Mouse (Mus musculus): Measurements from ENCODE around the gene Fxyd4. TPM values are rescaled to one million over a fixed set of nuclear protein-coding genes. Genes with fewer than 3 reads are reported as not detected.
A peak's percentile ranks its signal among the peaks of the same experiment; 100 is the strongest.

The Fxyd4 gene
- total and polyA plus RNA-seq, 2 experiments from 2014 or later = 0.47 TPM; not detected in 1

DNA sequence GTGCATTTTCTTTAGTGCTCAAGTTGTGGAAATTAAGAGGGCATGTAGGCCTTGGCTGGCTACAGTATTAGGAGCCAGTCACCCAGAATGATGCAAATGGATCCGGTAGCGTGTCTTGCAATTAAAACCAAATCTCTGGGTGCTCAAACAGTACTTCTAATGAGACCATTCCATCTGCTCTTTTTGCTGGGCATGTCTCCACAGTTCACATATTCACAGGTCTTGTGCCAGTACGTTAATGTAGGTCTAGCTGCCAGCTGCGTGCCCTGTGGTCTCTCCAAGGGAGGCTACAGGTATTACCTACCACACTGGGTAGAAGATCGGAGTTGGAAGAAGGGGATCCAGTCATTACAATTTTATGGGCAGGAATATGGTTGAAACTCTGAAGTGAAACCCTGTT is 19.4 kb downstream of the Fxyd4 start:
- H3K27ac ChIP-seq (ENCODE audit: low read depth, low read length) = no peak overlapping the region; the same call in 1 of the 2 replicates
- 10% methylated on average over 5 of the region's 5 CpGs for WGBS
- DNase-seq (no peak), ATAC-seq (no peak)
- no peaks in the 10 kb centered on the region for H3K9me3 ChIP-seq (ENCODE audit: low read length)
- H3K4me2 ChIP-seq (ENCODE audit: low read depth) = peak overlapping the region; percentile 94
- H3K27me3 ChIP-seq (ENCODE audit: insufficient read depth, low read length) = no peaks in the 10 kb centered on the region
- no peaks in the 10 kb centered on the region for H3K36me3 ChIP-seq (ENCODE audit: insufficient read depth)
- no peak for TF ChIP-seq CTCF (IDR thresholded peaks at IDR 0.05; ENCODE audit: low read depth)
- peaks cover 8% of the 10 kb centered on the region for H3K4me1 ChIP-seq (ENCODE audit: insufficient read depth)
- peak overlapping the region; percentile 43 for H3K4me3 ChIP-seq (ENCODE audit: low read depth, low read length)
- H3K9ac ChIP-seq = peak overlapping the region; percentile 55

DNA sequence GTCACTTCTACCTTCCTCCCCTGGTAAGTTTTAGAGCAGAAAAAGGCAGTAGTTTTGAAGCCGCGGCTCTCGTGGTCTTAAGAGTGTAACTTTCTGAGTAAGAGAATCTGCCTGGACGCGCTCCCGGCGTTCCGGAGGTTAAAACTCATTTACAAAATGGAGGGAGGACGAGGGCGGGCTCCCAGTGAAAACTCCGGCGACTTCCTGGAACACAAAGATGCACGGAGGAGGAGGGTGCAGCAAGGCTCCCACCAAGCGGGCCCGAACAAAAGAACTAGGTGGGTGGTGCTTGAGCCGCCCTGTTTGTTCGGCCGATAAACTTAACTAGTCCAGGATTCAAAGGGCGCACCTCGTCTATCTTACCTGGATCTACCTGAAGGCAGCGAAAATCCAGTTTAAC is 19.9 kb downstream of the Fxyd4 start:
- peak overlapping the region; percentile 43 for H3K4me3 ChIP-seq (ENCODE audit: low read depth, low read length)
- H3K4me2 ChIP-seq (ENCODE audit: low read depth) = peak overlapping the region; percentile 94
- WGBS = 1% methylated on average over 21 of the region's 21 CpGs
- TF ChIP-seq CTCF (IDR thresholded peaks at IDR 0.05; ENCODE audit: low read depth) = no peak
- H3K27ac ChIP-seq (ENCODE audit: low read depth, low read length) = peak overlapping the region; percentile 11
- H3K9ac ChIP-seq = peak overlapping the region; percentile 55
- H3K9me3 ChIP-seq (ENCODE audit: low read length) = no peaks in the 10 kb centered on the region
- ATAC-seq (peak; percentile 72), DNase-seq (peak; percentile 48)
- H3K36me3 ChIP-seq (ENCODE audit: insufficient read depth) = no peaks in the 10 kb centered on the region
- H3K4me1 ChIP-seq (ENCODE audit: insufficient read depth) = peaks cover 8% of the 10 kb centered on the region
- no peaks in the 10 kb centered on the region for H3K27me3 ChIP-seq (ENCODE audit: insufficient read depth, low read length)

DNA sequence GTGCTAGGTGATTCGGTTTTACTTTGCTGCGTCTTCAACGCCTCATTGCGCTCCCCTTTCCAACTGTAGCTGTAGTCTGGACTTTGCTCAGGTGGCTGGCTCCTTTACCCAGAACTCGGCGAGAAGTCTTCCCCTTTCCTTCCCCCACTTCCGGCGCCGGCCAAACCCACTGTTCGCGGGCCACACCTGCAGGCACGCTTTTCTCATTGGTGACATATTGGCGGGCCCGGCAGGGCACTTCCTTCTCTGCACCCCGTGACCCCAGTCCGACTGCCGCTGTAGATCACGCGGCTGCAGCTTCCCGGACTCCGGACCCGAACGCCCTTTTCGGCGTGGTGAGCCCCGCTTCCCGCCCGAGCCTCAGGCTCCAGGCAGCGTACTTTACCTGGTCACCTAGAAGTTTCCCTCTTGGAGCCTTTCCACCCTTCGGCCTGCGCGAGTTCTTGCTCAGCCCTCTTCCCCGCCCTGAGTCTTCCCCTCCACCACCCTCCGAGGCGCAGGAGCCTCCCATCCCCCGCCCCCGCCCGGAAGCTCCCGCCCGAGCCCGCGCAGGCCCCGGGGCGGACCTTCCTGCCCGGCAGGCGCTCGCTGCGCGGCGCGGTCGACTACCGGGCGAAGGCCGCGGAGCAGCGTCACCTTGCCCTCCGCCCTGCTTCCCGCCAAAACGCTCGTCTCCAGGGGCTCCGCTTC is 20.6 kb downstream of the Fxyd4 start:
- H3K4me2 ChIP-seq (ENCODE audit: low read depth) = peak overlapping the region; percentile 94
- peak overlapping the region; percentile 11 for H3K27ac ChIP-seq (ENCODE audit: low read depth, low read length)
- H3K4me1 ChIP-seq (ENCODE audit: insufficient read depth) = peaks cover 8% of the 10 kb centered on the region
- H3K4me3 ChIP-seq (ENCODE audit: low read depth, low read length) = peak overlapping the region; percentile 43
- no peaks in the 10 kb centered on the region for H3K27me3 ChIP-seq (ENCODE audit: insufficient read depth, low read length)
- H3K9me3 ChIP-seq (ENCODE audit: low read length) = no peaks in the 10 kb centered on the region
- DNase-seq = peak; percentile 52
- peak; percentile 89 for ATAC-seq
- no peak for TF ChIP-seq CTCF (IDR thresholded peaks at IDR 0.05; ENCODE audit: low read depth)
- under 1% methylated on average over 62 of the region's 62 CpGs for WGBS
- H3K36me3 ChIP-seq (ENCODE audit: insufficient read depth) = no peaks in the 10 kb centered on the region
- peak overlapping the region; percentile 55 for H3K9ac ChIP-seq

DNA sequence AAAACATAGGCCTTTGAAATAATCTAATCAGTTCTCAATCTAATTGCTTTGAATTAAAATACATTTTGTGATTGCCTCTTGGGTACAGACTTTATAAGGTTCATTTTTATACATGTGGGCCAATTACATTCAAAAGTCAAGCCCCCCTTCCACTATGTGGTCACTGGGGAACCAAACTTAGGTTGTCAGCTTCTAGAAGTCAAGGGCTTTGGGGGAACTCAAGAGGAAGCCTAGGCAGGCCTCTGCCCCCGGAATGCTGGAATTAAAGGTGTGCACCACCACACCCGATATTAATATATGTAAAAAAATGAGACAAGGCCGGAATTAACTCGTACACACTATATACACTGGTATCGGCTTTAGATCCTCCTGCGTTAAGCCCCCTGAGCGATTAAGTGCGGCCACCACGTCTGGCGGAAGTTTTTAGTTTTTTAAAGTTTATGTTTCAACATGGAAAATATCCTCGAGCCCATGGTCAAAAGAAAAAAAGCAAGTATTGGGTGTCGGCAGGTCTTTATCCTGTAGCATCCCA is 21.2 kb downstream of the Fxyd4 start:
- DNase-seq = no peak
- no peak for ATAC-seq
- H3K4me1 ChIP-seq (ENCODE audit: insufficient read depth) = peaks cover 8% of the 10 kb centered on the region
- H3K4me2 ChIP-seq (ENCODE audit: low read depth) = peak overlapping the region; percentile 94
- H3K27me3 ChIP-seq (ENCODE audit: insufficient read depth, low read length) = no peaks in the 10 kb centered on the region
- 2% methylated on average over 12 of the region's 12 CpGs for WGBS
- H3K4me3 ChIP-seq (ENCODE audit: low read depth, low read length) = peak overlapping the region; percentile 43
- H3K27ac ChIP-seq (ENCODE audit: low read depth, low read length) = peak overlapping the region; percentile 11; the same call in 1 of the 2 replicates
- no peak for TF ChIP-seq CTCF (IDR thresholded peaks at IDR 0.05; ENCODE audit: low read depth)
- H3K9me3 ChIP-seq (ENCODE audit: low read length) = no peaks in the 10 kb centered on the region
- H3K36me3 ChIP-seq (ENCODE audit: insufficient read depth) = no peaks in the 10 kb centered on the region
- peak overlapping the region; percentile 55; the same call in 1 of the 2 replicates for H3K9ac ChIP-seq

DNA sequence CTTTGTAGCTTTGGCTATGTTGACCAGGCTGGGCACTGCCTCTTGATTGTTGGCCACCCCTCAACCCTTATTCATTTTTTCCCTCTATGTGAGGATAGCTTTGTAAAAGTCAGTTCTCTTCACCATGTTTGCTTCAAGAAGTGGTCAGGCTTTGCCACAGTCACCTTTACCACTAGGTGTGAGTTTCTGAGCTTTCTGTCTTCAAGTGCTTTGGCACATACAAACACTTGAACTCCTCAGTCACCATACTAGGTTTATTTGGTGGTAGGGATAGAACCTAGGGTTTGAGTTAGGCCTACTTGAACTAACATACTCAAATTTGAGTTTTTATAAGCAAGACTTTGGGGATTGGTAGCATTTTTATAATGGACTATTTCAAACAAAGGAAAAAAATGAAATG is 23.0 kb downstream of the Fxyd4 start:
- TF ChIP-seq CTCF (IDR thresholded peaks at IDR 0.05; ENCODE audit: low read depth) = no peak
- H3K4me3 ChIP-seq (ENCODE audit: low read depth, low read length) = no peak overlapping the region
- no peak overlapping the region for H3K4me2 ChIP-seq (ENCODE audit: low read depth)
- no peaks in the 10 kb centered on the region for H3K9me3 ChIP-seq (ENCODE audit: low read length)
- H3K4me1 ChIP-seq (ENCODE audit: insufficient read depth) = peaks cover 8% of the 10 kb centered on the region
- H3K27me3 ChIP-seq (ENCODE audit: insufficient read depth, low read length) = no peaks in the 10 kb centered on the region
- H3K9ac ChIP-seq = no peak overlapping the region
- H3K27ac ChIP-seq (ENCODE audit: low read depth, low read length) = no peak overlapping the region
- H3K36me3 ChIP-seq (ENCODE audit: insufficient read depth) = no peaks in the 10 kb centered on the region
- ATAC-seq (no peak), DNase-seq (no peak)

DNA sequence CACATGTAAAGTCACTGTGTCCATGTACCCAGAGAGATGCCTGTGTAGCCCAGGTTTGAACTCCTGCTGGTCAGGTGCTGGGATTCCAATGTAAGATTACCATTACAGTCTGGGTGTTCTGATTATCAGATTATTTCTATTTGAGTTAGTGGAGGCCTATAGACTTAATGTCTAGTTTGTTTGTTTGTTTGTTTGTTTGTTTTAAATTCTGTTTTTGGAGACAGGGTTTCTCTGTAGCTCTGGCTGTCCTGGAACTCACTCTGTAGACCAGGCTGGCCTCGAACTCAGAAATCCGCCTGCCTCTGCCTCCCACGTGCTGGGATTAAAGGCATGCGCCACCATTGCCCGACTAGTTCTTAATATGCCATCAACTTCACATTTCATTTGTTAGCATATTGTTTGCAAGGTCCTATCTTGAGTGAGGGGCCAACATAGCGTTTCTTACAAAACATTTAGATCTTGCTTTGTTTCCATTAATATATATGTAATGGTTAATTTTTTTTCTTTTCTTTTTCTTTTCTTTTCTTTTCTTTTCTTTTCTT is 27.3 kb downstream of the Fxyd4 start:
- Histone ChIP-seq H3K36me3 (ENCODE audit: insufficient read depth) (no peaks in the 10 kb centered on the region), H3K27ac (ENCODE audit: low read depth, low read length) (no peak overlapping the region), H3K4me3 (ENCODE audit: low read depth, low read length) (no peak overlapping the region), H3K27me3 (ENCODE audit: insufficient read depth, low read length) (no peaks in the 10 kb centered on the region), H3K9ac (no peak overlapping the region), H3K4me2 (ENCODE audit: low read depth) (no peak overlapping the region), H3K4me1 (ENCODE audit: insufficient read depth) (peaks cover 13% of the 10 kb centered on the region; the same call in 1 of the 2 replicates), H3K9me3 (ENCODE audit: low read length) (no peaks in the 10 kb centered on the region)
- TF ChIP-seq CTCF (IDR thresholded peaks at IDR 0.05; ENCODE audit: low read depth) = no peak
- 87% methylated on average over 6 of the region's 6 CpGs for WGBS
- DNase-seq (no peak), ATAC-seq (no peak)

DNA sequence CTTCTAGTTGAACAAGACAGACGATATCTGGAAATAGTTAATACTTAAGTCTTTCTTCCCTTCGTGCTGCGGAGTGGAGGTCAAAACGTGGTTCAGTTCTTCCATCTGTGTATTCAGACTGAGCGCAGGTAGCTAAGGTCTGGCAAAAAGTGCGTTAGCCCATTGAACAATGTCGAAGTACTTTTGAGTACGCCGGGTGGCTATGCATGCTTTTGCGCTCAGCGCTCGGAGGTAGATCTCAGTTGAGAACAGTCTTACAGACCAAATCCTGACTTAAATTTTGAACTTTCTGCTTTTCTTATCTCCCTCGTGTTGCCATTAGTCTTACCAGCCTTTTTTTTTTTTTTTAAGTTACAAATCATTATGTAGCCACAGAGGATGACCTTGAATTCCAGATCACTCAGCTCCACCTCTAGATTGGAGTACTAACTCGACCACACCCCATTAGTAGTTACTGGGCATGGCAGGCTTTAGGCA is 29.0 kb downstream of the Fxyd4 start:
- Histone ChIP-seq H3K27me3 (ENCODE audit: insufficient read depth, low read length) (no peaks in the 10 kb centered on the region), H3K4me3 (ENCODE audit: low read depth, low read length) (peak overlapping the region; percentile 97), H3K9me3 (ENCODE audit: low read length) (no peaks in the 10 kb centered on the region), H3K36me3 (ENCODE audit: insufficient read depth) (no peaks in the 10 kb centered on the region), H3K4me1 (ENCODE audit: insufficient read depth) (peaks cover 13% of the 10 kb centered on the region; the same call in 1 of the 2 replicates), H3K9ac (peak overlapping the region; percentile 74; the same call in 1 of the 2 replicates), H3K4me2 (ENCODE audit: low read depth) (peak overlapping the region; percentile 99), H3K27ac (ENCODE audit: low read depth, low read length) (no peak overlapping the region)
- no peak for TF ChIP-seq CTCF (IDR thresholded peaks at IDR 0.05; ENCODE audit: low read depth)
- ATAC-seq = no peak
- no peak for DNase-seq
- under 1% methylated on average over 14 of the region's 14 CpGs for WGBS

All from forebrain, postnatal 0 days (tissue).